Mouse (Mus musculus) lung, postnatal 36 days (tissue): ENCODE data around the gene Crct1.

Experiments used
- DNase-seq: peaks from one replicate; pipeline ENCODE4 v3.0.0; 2022; ENCODE audit warnings: mixed read lengths

Crct1 gene

DNA sequence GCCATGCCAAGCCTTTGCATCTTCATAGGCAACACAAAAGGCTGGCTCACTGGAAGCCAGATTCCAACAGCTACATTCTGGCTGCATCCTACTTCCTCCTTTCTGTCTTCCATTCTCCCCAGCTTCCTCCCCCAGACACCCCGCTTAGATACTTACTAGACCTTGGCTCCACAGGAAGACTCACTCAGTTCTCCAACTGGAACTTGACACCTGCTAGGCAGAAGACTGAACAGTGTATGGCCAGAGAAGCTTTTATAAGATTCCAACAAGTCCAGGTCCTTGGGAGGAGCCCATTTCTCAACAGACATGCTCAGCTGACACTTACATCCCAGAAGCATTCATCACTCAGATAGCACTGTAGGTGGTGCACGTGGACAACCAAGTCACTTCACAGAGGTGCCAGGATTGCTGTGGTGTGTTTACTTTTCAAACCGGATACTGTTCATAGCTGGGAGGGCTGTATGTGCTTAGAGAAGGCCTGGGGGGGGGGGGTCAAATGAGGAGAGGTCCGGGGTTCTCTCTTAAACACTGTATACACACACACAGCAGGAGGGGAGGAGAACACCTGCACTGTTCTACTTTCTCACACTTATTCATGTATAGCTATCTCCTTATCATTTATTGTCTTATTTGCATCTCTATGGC, at the start of gene Crct1:
TSS of gene Crct1 (minus strand) at position 228 of the 645 bp plus-strand sequence.
- DNase-seq = no peak

DNA sequence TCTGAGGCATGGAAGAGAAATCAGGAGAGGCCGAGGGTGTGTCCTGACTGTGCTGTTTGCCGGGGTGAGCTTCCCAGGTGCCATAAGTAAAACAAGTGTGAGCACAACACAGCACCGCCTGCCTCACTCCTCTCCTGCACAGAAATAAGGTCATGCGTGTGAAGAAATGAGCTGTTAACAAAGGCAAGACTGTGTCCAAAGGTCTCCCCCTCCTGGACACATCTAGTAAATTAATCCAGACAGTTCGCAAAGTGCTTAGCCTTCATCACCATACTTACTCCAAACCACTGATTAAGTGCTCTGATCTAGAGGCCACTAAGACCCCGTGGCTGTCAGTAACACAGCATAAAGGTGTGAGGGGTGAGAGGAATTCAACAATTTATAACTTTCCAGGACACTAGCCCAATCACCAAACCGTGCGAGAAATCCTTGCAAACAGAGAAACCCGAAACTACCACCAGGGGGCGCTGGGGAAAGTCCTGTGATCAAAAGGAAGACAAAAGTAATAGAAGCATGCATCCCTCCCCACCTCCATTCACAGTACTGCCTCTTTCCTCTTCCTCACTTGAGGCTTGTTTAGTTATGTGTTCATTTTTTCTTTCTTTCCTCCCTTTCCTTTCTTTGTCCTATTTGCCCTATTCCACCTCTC, 37.5 kb upstream of the Crct1 start:
- peak; percentile 2 for DNase-seq

- DNase-seq = no peak
These were observed 34.7 kb upstream of the Crct1 start for GRCm38 (mm10) chr3:93050182-93050581.

- DNase-seq = peak; percentile 8
These were observed 16.0 kb upstream of the Crct1 start for GRCm38 (mm10) chr3:93031450-93031849.

DNA sequence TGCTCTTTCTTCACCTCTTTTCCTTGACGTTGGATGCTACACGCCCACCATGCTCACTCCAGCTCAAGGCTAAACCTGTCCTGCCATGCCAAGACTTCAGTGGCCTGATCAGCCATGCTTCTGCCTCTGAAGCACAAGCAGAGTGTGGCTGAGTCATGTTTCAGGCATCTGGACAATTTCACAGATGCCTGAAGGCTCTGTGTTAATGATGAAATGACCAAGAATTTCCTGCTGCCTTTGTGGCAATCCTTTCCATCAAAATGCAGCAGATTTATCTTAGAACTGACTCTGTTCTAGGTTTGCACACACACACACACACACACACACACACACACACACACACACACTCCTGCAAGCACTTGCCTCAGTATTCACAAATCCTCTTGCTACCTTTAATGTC, 10.0 kb upstream of the Crct1 start:
- peak; percentile 1 for DNase-seq

GRCm38 (mm10) chr3:93023411-93024184, 8.1 kb upstream of the Crct1 start:
- no peak for DNase-seq

- DNase-seq = no peak
These were observed 5.7 kb upstream of the Crct1 start for GRCm38 (mm10) chr3:93021171-93021570.

DNA sequence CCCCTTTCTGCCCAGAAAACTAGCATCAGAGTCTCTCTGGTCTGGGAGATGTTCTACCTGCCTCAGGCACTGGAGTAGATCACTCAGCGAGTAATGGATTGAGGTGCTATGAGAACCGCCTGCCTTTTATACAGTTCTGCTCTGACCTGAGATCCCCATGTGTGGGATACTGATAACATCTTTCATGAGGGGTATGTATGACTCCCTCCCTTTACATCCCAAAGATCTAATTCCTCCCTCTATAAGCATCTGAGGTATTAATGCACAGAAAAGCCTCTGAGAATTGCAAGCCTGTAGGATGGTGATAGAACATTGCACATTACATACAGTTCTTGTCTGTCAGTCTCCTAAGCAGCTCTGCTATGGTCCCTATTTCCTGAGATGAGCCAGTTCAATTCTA, 3.5 kb upstream of the Crct1 start, which contains the start of gene Lce1m:
TSS of gene Lce1m (minus strand) at position 101 of the 400 bp plus-strand sequence.
- DNase-seq = no peak

GRCm38 (mm10) chr3:93014871-93015270, 616 bp downstream of the Crct1 start:
- no peak for DNase-seq

- DNase-seq = no peak
These were observed 1.1 kb downstream of the Crct1 start for GRCm38 (mm10) chr3:93014378-93014801.

- DNase-seq = no peak
These were observed 12.6 kb downstream of the Crct1 start for GRCm38 (mm10) chr3:93002843-93003242.

GRCm38 (mm10) chr3:93000621-93001020, 14.9 kb downstream of the Crct1 start:
- DNase-seq = no peak

- peak; percentile 71 for DNase-seq
These were observed 16.8 kb downstream of the Crct1 start for GRCm38 (mm10) chr3:92998691-92999090.

- DNase-seq = no peak
These were observed 23.6 kb downstream of the Crct1 start, which contains the start of gene Lce3f for GRCm38 (mm10) chr3:92991926-92992325. Gene Lce3f, plus strand, starts transcription at chr3:92992226.

- DNase-seq = no peak
These were observed 37.0 kb downstream of the Crct1 start for GRCm38 (mm10) chr3:92978484-92978883.

DNA sequence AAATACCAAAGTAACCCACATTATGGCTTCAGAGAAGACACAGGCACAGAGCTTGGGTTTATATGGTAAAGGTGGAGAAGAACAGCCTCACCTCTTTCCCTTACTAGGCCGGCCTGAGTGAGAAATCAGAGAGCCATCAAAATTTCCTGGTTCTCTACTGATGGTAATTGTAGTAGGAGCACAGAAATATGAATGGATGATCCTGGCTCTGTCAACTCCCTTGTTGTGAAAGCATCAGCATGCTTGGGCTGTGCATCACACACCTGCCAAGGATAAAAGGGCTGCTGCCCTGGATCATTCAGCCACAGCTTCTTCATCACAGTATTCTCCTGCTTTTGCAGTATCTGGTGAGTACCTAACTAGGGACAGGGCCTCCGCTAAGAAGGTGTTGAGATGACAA, 48.7 kb downstream of the Crct1 start, which contains the start of gene Lce3e:
TSS of gene Lce3e (plus strand) at position 301 of the 400 bp plus-strand sequence.
- no peak for DNase-seq
